Mouse (Mus musculus) left cerebral cortex, postnatal 14 days (tissue): ENCODE results near the gene Acsf3. TPM values are rescaled to one million over a fixed set of nuclear protein-coding genes. Genes with fewer than 3 reads are reported as not detected.

Experiments used
- total RNA-seq, 2 experiments: library from RNA; stranded (reverse); gene quantifications; 2 replicates each; pipeline ENCODE4 v1.2.3; 2021

Acsf3 gene
- total RNA-seq, 2 experiments from 2014 or later, result 19.0 to 20.9 TPM

Other genes starting within 250 kb of the Acsf3 start
- 10 to 100 TPM; 10.1 to 12.2 TPM for gene Piezo1, start 224.2 kb upstream of the Acsf3 start, total RNA-seq
- gene Cdt1, start 207.5 kb upstream of the Acsf3 start, total RNA-seq, result 1 to 10 TPM; 2.2 to 3.5 TPM
- 10 to 100 TPM; 73.7 to 81.1 TPM for gene Aprt, start 198.6 kb upstream of the Acsf3 start, total RNA-seq
- gene Galns, start 164.0 kb upstream of the Acsf3 start, total RNA-seq, result 10 to 100 TPM in 1 of 2 experiments, 1 to 10 TPM in 1; 9.7 to 10.3 TPM
- 10 to 100 TPM; 84.2 to 85.9 TPM for gene Trappc2l, start 163.8 kb upstream of the Acsf3 start, total RNA-seq
- gene Pabpn1l, start 152.7 kb upstream of the Acsf3 start, total RNA-seq, result not detected
- gene Cbfa2t3, start 76.4 kb upstream of the Acsf3 start, total RNA-seq, result 10 to 100 TPM; 27.2 to 29.7 TPM
- gene Cdh15, start 72.5 kb downstream of the Acsf3 start, total RNA-seq, result 1 to 10 TPM; 1.1 TPM